Mouse (Mus musculus) embryonic stem cell, embryonic (primary cell): ENCODE measurements around the gene Prss57.

Experiments
- CTCF ChIA-PET, 4 experiments: fragments of 300-600 bp in 2 of 4; fragments of 350-600 bp in 2 of 4; sonication (Branson Sonifier 250); formaldehyde crosslinking; loops; one replicate each; lab custom pipeline; 2022; ENCODE audit warnings: inconsistent platforms in 2 of 4; lab: Charles Lee
- POLR2A ChIA-PET, 4 experiments: fragments of 300-600 bp in 2 of 4; fragments of 350-600 bp in 2 of 4; sonication (Branson Sonifier 250); formaldehyde crosslinking; loops; one replicate each; lab custom pipeline; 2022; ENCODE audit warnings: antibody characterized with exemption in 4 of 4, inconsistent platforms in 1 of 4; lab: Charles Lee

The Prss57 gene

GRCm38 (mm10) chr10:79790861-79791260 is at the start of gene Prss57:
TSS of gene Prss57 (minus strand) at chr10:79790961.
- POLR2A ChIA-PET: interaction anchor here in 1 of 4 experiments (2.0 kb wide), 1 partner anchor 11 kb away, joined by 5 read pairs; no protein-coding TSS in a partner anchor

DNA sequence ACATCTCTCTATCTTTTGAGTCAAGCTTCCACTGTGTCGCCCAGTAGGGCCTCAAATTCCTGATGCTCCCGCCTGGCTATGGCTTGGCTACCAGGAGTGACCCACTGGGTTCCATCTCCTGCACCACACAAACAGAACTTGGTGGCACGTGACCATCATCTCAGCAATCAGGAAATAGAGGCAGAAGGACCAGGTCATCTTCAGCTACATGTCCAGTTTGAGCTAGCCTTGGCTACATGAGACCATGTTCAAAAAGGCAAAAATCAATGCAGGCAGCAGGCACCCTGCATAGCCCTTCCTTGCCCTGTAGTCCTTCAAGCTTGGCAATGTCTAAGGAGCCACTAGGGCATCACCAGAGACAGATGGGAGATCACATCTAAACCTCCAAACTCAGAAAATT is 49.3 kb upstream of the Prss57 start:
- ChIA-PET POLR2A (interaction anchor here (0.8 to 5.6 kb wide), 30 partner anchors 8 to 328 kb away, joined by 3 to 138 read pairs (median 4); partner anchors contain the start of genes Ptbp1 (in 4 of the 4), Med16 (in 2 of the 4) and Tmem259 (in 1 of the 4)), CTCF (interaction anchor here in 3 of 4 experiments (0.5 to 1.7 kb wide), 10 partner anchors 12 to 301 kb away, joined by 3 to 18 read pairs (median 4); partner anchors contain the start of genes C2cd4c (in 1 of the 3), Cbarp (in 1 of the 3) and Wdr18 (in 1 of the 3))

More at GRCm38 (mm10) chr10:79790861-79791260, at the start of gene Prss57:
- CTCF ChIA-PET: interaction anchor here in 3 of 4 experiments (0.6 to 8.2 kb wide), 6 partner anchors 10 to 157 kb away, joined by 3 to 75 read pairs (median 6); partner anchors contain the start of gene Polrmt (in 1 of the 3)

- POLR2A ChIA-PET: interaction anchor here in 2 of 4 experiments (0.9 to 5.6 kb wide), 3 partner anchors 14 to 35 kb away, joined by 3 to 138 read pairs (median 3); partner anchors contain the start of gene Ptbp1 (in 1 of the 2)
- CTCF ChIA-PET: no interaction called here
Observed at GRCm38 (mm10) chr10:79838151-79838550, 47.4 kb upstream of the Prss57 start.

DNA sequence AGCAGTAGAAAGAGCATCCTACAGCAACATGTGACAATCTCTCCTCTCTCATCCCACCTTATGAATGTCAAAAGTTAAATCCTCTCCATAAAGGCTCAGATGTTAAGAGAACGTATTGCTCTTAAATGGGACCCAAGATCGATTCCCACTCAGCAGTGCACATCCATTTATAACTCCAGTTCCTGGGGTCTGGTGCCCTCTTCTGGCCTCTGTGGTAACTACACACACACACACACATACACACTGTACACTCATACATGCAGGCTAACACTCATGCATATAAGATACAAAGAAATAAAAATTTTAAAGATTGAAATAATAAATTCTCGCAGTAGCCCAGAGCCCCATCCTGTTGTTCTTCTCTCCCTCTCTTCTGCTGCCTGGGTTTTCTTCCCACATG is 46.2 kb upstream of the Prss57 start:
- ChIA-PET CTCF (no interaction called here), POLR2A (interaction anchor here in 1 of 4 experiments (5.6 kb wide), 1 partner anchor 22 kb away, joined by 138 read pairs; the partner anchor contains the start of gene Ptbp1)

DNA sequence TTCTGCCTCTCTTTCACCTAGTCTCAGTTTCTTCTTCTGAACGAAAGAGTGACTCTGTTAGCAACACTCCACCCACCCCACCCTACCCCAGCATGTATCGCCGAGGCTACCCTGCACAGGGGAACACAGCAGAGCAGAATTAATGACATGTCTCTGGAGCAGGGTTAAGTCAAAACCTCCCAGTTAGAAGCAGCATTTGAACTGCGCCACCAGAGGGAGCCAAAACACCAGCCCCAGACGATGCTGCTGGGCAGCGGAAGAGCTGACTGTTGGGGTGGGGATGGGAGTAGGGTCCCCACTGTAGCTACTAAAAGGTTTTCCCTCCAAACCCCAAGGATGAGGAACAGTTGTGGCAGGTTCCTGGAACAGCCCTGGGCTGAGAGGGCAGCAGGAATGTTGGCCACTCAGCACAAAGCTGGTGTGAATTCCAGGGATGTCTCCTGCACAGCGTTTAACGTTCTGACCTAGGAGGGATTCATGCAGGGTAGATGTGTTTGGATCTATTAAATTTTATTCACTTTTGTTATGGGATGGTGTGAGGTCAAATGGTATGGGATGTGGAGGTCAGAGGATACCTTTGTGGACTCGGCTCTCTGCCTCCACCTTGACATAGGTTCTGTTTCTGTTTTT is 44.1 kb upstream of the Prss57 start:
- POLR2A ChIA-PET: interaction anchor here (0.6 to 2.9 kb wide), 28 partner anchors 9 to 88 kb away, joined by 3 to 24 read pairs (median 5); partner anchors contain the start of genes Ptbp1 (in 2 of the 4), Plppr3 (in 1 of the 4) and Prtn3 (in 1 of the 4)
- CTCF ChIA-PET: interaction anchor here (0.5 to 2.7 kb wide), 80 partner anchors 8 to 330 kb away, joined by 3 to 18 read pairs (median 4); partner anchors contain the start of genes Ptbp1 (in 2 of the 4), Arid3a (in 1 of the 4), Cbarp (in 1 of the 4) and Kiss1r (in 1 of the 4)

DNA sequence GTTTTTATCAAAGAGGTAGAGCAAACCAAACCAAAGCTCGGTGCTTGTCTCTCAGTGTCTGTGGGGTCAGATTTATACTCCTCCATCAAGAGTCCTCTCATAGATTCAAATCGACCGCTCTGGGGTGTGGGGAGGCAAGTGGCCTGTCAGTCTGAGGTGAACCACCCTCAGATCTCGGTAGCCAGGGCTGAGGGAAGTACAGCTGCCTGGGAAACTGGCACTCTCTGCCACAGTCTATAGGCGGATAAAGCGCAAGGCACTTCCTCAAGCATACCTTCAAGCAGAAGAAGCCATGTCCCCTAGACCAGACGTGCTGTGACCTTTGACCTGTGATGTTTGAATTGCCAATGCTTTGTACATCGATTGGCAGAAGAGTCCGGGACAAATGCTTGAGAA is 42.0 kb upstream of the Prss57 start:
- ChIA-PET CTCF (interaction anchor here in 3 of 4 experiments (0.6 to 0.9 kb wide), 3 partner anchors 31 to 543 kb away, joined by 3 to 7 read pairs (median 6); no protein-coding TSS in a partner anchor), POLR2A (interaction anchor here in 1 of 4 experiments (0.6 to 2.0 kb wide), 3 partner anchors 8 to 33 kb away, joined by 4 to 7 read pairs (median 4); no protein-coding TSS in a partner anchor)

DNA sequence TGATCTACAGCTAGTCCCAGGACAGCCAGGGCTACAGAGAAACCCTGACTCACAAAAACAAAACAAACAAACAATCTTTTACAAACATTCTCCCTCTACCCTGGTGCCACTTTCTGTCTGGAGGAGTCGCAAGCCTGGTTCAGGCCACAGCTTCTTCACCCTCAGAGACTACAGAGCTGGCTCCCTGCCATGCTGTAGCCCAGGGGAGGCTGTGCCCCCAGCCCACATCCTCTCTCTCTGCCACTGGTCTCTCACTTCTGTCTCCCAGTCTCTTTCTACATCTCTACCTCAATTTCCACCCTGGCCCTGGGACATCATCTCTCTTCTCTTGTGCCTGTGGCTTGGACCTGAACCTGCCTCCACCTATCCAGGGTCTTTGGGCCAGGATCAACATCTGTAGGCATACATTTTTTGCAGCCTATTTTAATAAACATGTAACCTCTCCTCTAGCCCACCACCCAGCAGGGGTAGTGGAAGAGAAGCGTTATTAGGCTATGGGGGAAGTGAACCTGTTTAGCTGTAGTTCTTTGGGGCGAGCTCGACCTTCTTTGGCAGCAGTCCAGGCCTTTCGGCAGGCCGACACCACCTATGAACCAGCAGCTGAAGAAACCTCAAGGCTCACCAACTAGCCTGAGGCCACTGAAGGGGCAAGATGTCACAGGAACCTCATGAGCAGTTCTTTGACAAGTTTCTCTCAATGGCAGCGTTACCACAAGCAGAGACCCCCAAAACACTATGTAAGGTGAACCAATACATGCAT is 41.4 kb upstream of the Prss57 start:
- POLR2A ChIA-PET: interaction anchor here in 2 of 4 experiments (0.6 to 2.0 kb wide), 4 partner anchors 7 to 33 kb away, joined by 3 to 7 read pairs (median 4); no protein-coding TSS in a partner anchor
- CTCF ChIA-PET: interaction anchor here in 2 of 4 experiments (0.6 to 0.9 kb wide), 2 partner anchors 91 to 544 kb away, joined by 3 to 7 read pairs; no protein-coding TSS in a partner anchor

- ChIA-PET POLR2A (interaction anchor here in 2 of 4 experiments (0.8 to 2.0 kb wide), 3 partner anchors 9 to 34 kb away, joined by 3 to 4 read pairs (median 3); partner anchors contain the start of gene Ptbp1 (in 1 of the 2)), CTCF (no interaction called here)
Observed at GRCm38 (mm10) chr10:79831583-79831982, 40.8 kb upstream of the Prss57 start.

- ChIA-PET POLR2A (interaction anchor here (0.5 to 2.0 kb wide), 19 partner anchors 9 to 163 kb away, joined by 3 to 9 read pairs (median 3); partner anchors contain the start of gene Ptbp1 (in 4 of the 4)), CTCF (interaction anchor here (0.5 to 3.9 kb wide), 16 partner anchors 10 to 316 kb away, joined by 3 to 17 read pairs (median 4); partner anchors contain the start of gene Cbarp (in 1 of the 4))
Observed at GRCm38 (mm10) chr10:79824413-79824812, 33.7 kb upstream of the Prss57 start.

DNA sequence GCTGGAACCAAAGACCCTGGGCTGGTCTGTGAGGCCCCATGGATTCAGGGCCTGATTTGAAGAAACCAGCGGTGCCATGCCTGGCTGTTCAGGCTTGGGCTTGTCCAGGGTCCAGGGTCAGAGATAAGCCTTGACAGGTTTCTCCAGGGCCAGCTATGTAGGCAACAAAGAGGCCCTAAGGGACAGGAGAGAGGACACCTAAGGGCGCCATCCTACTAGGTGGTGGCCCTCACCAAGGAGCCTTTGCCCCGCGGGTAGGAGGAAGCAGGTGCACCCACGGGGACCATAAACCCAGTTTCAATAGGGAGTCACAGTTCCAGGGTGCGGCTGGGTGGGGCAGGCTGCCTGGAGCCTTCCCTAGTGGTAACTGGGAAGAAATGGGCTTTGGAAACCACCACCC is 32.2 kb upstream of the Prss57 start:
- POLR2A ChIA-PET: interaction anchor here in 3 of 4 experiments (0.7 to 2.0 kb wide), 5 partner anchors 12 to 59 kb away, joined by 3 to 11 read pairs (median 5); partner anchors contain the start of gene Ptbp1 (in 1 of the 3)
- CTCF ChIA-PET: interaction anchor here in 3 of 4 experiments (0.6 to 1.5 kb wide), 4 partner anchors 11 to 97 kb away, joined by 3 to 8 read pairs (median 4); no protein-coding TSS in a partner anchor

- ChIA-PET POLR2A (interaction anchor here in 1 of 4 experiments (0.6 to 1.3 kb wide), 3 partner anchors 13 to 708 kb away, joined by 3 to 6 read pairs (median 3); no protein-coding TSS in a partner anchor), CTCF (interaction anchor here in 2 of 4 experiments (1.0 to 1.5 kb wide), 3 partner anchors 10 to 19 kb away, joined by 3 to 8 read pairs (median 4); no protein-coding TSS in a partner anchor)
Observed at GRCm38 (mm10) chr10:79822372-79822771, 31.6 kb upstream of the Prss57 start.

DNA sequence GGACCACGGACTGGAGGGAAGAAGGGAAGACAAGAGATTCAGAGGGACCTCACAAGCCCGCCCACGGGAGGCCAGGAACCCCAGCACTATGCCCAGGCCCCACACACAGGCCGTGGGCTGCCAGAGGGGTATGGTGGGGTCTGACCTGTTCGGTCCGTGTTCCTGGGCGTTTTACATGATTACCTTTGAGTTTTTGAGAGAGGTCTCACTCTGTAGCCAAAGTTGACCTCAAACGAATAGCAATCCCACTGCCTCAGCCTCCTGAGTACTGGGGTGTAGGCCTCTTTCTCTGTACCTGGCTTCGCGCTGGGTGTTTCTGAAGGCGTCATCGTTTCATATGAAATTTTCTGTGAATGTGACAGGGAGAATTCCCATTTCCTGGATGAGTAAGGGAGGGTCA is 31.0 kb upstream of the Prss57 start:
- POLR2A ChIA-PET: interaction anchor here in 1 of 4 experiments (0.6 to 1.3 kb wide), 4 partner anchors 13 to 708 kb away, joined by 3 to 6 read pairs (median 3); no protein-coding TSS in a partner anchor

GRCm38 (mm10) chr10:79820782-79821181 is 30.0 kb upstream of the Prss57 start, which contains the start of gene Misp:
TSS of gene Misp (plus strand) at chr10:79820989.
- ChIA-PET POLR2A (interaction anchor here in 2 of 4 experiments (0.7 to 1.9 kb wide), 15 partner anchors 9 to 1017 kb away, joined by 3 to 6 read pairs (median 4); partner anchors contain the start of genes Ptbp1 (in 2 of the 2), Gpx4 (in 1 of the 2) and Palm (in 1 of the 2)), CTCF (interaction anchor here (0.5 to 3.7 kb wide), 14 partner anchors 9 to 508 kb away, joined by 3 to 15 read pairs (median 4); no protein-coding TSS in a partner anchor)

More for the DNA sequence above, 31.0 kb upstream of the Prss57 start:
- CTCF ChIA-PET: interaction anchor here in 2 of 4 experiments (0.7 to 1.3 kb wide), 2 partner anchors 13 to 58 kb away, joined by 6 to 8 read pairs; no protein-coding TSS in a partner anchor

GRCm38 (mm10) chr10:79820277-79820676 is 29.5 kb upstream of the Prss57 start:
- ChIA-PET CTCF (interaction anchor here (0.6 to 3.7 kb wide), 20 partner anchors 8 to 507 kb away, joined by 3 to 15 read pairs (median 4); no protein-coding TSS in a partner anchor), POLR2A (interaction anchor here in 3 of 4 experiments (0.6 to 1.9 kb wide), 16 partner anchors 8 to 1017 kb away, joined by 3 to 6 read pairs (median 4); partner anchors contain the start of genes Ptbp1 (in 3 of the 3) and Palm (in 1 of the 3))

DNA sequence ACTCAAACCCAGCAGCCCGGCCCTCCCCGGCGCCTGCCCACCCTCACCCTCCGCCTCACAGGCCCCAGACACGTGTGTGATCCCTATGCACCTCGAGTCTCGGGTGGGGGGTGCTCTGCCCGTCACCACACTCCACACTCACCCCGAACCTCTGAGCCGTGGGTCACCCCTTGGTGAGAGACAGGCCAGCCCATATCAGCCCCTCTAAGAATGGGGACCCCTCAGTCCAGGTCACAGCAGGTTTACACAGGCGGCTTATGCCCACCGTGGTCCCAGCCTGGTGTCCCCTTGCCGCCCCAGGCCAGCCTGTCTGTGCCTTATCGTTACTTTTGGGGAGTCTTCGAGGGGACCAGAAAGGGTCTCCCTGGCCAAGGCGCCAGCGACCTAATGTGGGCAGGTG is 28.8 kb upstream of the Prss57 start:
- CTCF ChIA-PET: interaction anchor here (0.6 to 3.7 kb wide), 7 partner anchors 15 to 50 kb away, joined by 3 to 15 read pairs (median 7); partner anchors contain the start of gene Palm (in 1 of the 4)
- POLR2A ChIA-PET: interaction anchor here in 2 of 4 experiments (1.2 to 1.9 kb wide), 7 partner anchors 18 to 149 kb away, joined by 3 to 5 read pairs (median 4); partner anchors contain the start of gene Ptbp1 (in 1 of the 2)

GRCm38 (mm10) chr10:79818225-79818624 is 27.5 kb upstream of the Prss57 start:
- CTCF ChIA-PET: interaction anchor here in 3 of 4 experiments (1.2 to 3.7 kb wide), 9 partner anchors 9 to 85 kb away, joined by 3 to 15 read pairs (median 5); no protein-coding TSS in a partner anchor
- POLR2A ChIA-PET: interaction anchor here in 1 of 4 experiments (1.4 to 1.5 kb wide), 2 partner anchors 22 to 40 kb away, joined by 3 to 5 read pairs; no protein-coding TSS in a partner anchor
